11 mouse cellular contexts compared by ENCODE assay signal in genomic region chr10:61357658-61358057, GRCm38 (mm10). TPM values are rescaled to one million over a fixed set of nuclear protein-coding genes. Genes with fewer than 3 reads are reported as not detected.
DNase-seq lines count a peak whose midpoint lies in the region; ATAC-seq and TF ChIP-seq lines count a peak whose summit lies in the region.
"Had no signal": no experiment of that assay in that cellular context is flagged by ENCODE, and none has a peak within 500 bp of the region (broad histone marks: within the 10 kb centered on the region; RNA-seq: fewer than 3 reads in every experiment).

No protein-coding gene starts in this region.

- H3K4me2 ChIP-seq in stomach, postnatal 0 days (replicated peaks; ENCODE audit: low read depth): no peak overlapping the region
- H3K4me2 ChIP-seq in midbrain, embryonic 13.5 days (replicated peaks): no peak overlapping the region

- peak; percentile 46 for DNase-seq in adrenal gland, postnatal 10 days
- no peak for DNase-seq in adrenal gland, postnatal 25 days
- DNase-seq in kidney, postnatal 4 days: peak; percentile 29 to 61
- DNase-seq in kidney, adult 18-20 months: no peak
- DNase-seq in limb, embryonic 10.5 days (ENCODE audit: low spot score): no peak
- DNase-seq in stomach, postnatal 0 days (ENCODE audit: low spot score): no peak
- DNase-seq: spleen, adult 18-20 months had no signal

- H3K27me3 ChIP-seq in limb, embryonic 10.5 days (ENCODE audit: low read depth, poor library complexity, severe bottlenecking): no peaks in the 10 kb centered on the region
- no peaks in the 10 kb centered on the region for H3K27me3 ChIP-seq in stomach, postnatal 0 days (ENCODE audit: control insufficient read depth, insufficient read depth, low read length)
- no peaks in the 10 kb centered on the region for H3K27me3 ChIP-seq in midbrain, embryonic 13.5 days

- peak overlapping the region; percentile 2 for H3K27ac ChIP-seq in limb, embryonic 10.5 days
- H3K27ac ChIP-seq in stomach, postnatal 0 days (replicated peaks): 0 out of 2 replicates have a peak overlapping the region, but pooled peaks have one; percentile 8
- no peak overlapping the region for H3K27ac ChIP-seq in midbrain, embryonic 13.5 days

- peaks cover 35% of the 10 kb centered on the region for H3K36me3 ChIP-seq in limb, embryonic 10.5 days
- no peaks in the 10 kb centered on the region; the same call in 1 of the 2 replicates for H3K36me3 ChIP-seq in stomach, postnatal 0 days (ENCODE audit: control insufficient read depth, insufficient read depth, low read length)
- no peaks in the 10 kb centered on the region for H3K36me3 ChIP-seq in midbrain, embryonic 13.5 days

- H3K4me3 ChIP-seq in limb, embryonic 10.5 days: no peak overlapping the region
- no peak overlapping the region for H3K4me3 ChIP-seq in stomach, postnatal 0 days (ENCODE audit: low read depth, low read length)
- no peak overlapping the region for H3K4me3 ChIP-seq in midbrain, embryonic 13.5 days (replicated peaks)
- H3K4me3 ChIP-seq: megakaryocyte, embryonic 14.5 days had no signal

- peaks cover 21% of the 10 kb centered on the region for H3K4me1 ChIP-seq in limb, embryonic 10.5 days
- no peaks in the 10 kb centered on the region for H3K4me1 ChIP-seq in stomach, postnatal 0 days (replicated peaks; ENCODE audit: control insufficient read depth, insufficient read depth)
- no peaks in the 10 kb centered on the region for H3K4me1 ChIP-seq in midbrain, embryonic 13.5 days (replicated peaks)
- H3K4me1 ChIP-seq: megakaryocyte, embryonic 14.5 days had no signal

- WGBS in limb, embryonic 10.5 days: 73% methylated on average over 8 of the region's 8 CpGs
- 45% methylated on average over 8 of the region's 8 CpGs for WGBS in stomach, postnatal 0 days
- WGBS in midbrain, embryonic 13.5 days: 75% methylated on average over 8 of the region's 8 CpGs

- no peak for TF ChIP-seq EP300 in stomach, postnatal 0 days (optimal IDR thresholded peaks at IDR 0.05)

- no peak overlapping the region for H3K9ac ChIP-seq in stomach, postnatal 0 days (ENCODE audit: low read length)
- no peak overlapping the region for H3K9ac ChIP-seq in midbrain, embryonic 13.5 days (replicated peaks)

- ATAC-seq in stomach, postnatal 0 days (ENCODE audit: low FRiP score, low TSS enrichment): 0 out of 2 replicates have a peak, but pooled peaks have one; percentile 7
- no peak for ATAC-seq in midbrain, embryonic 13.5 days
- ATAC-seq in erythroid progenitor cell, adult 5-6 weeks (replicated peaks; ENCODE audit: low FRiP score, poor library complexity, severe bottlenecking): no peak

- TF ChIP-seq CTCF in stomach, postnatal 0 days (IDR thresholded peaks at IDR 0.05; ENCODE audit: low read depth): peak; percentile 33; the same call in 1 of the 2 replicates

- H3K9me3 ChIP-seq in limb, embryonic 10.5 days (replicated peaks): peaks cover 3% of the 10 kb centered on the region; the same call in 1 of the 2 replicates
- no peaks in the 10 kb centered on the region for H3K9me3 ChIP-seq in stomach, postnatal 0 days (ENCODE audit: control insufficient read depth, low read length)
- H3K9me3 ChIP-seq in midbrain, embryonic 13.5 days: no peaks in the 10 kb centered on the region

RNA-seq across cellular contexts. Expression of gene Pald1, which starts 25.7 kb away (rescaled TPM):
- total RNA-seq in adrenal gland, postnatal 10 days (2021): 10 to 100 TPM; 53.0 to 66.0 TPM
- total RNA-seq in adrenal gland, postnatal 25 days (2021): 21.9 and 24.0 TPM in 2 replicates
- 26.2 and 28.1 TPM in 2 replicates for polyA plus RNA-seq in limb, embryonic 10.5 days (2016; fragmentation: Nextera tagmentation; extraction: Ambion mirVana)
- polyA plus RNA-seq in stomach, postnatal 0 days (2015; fragmentation: Nextera tagmentation; extraction: Ambion mirVana): 5.6 and 5.7 TPM in 2 replicates
- 17.5 and 21.1 TPM in 2 replicates for polyA plus RNA-seq in midbrain, embryonic 13.5 days (2015; fragmentation: Nextera tagmentation; extraction: Ambion mirVana)
- not detected in 2 replicates for total RNA-seq in erythroid progenitor cell, adult 5-6 weeks (2015; ENCODE audit: low replicate concordance)
- total RNA-seq in erythroid progenitor cell, adult 5-6 weeks (2017; ENCODE audit: low replicate concordance): 0.39 TPM in 1 of 2 replicates, not detected in the other
- total RNA-seq: neutrophil, adult 5-6 weeks had no signal

Comparison
In these comparisons a context has a peak if more than half of its experiments do, and no peak if none do; other contexts are left out.
1. DNase-seq: peak in adrenal gland, postnatal 10 days (single experiment) and kidney, postnatal 4 days (2 of 2); none in adrenal gland, postnatal 25 days (single experiment), kidney, adult 18-20 months (single experiment), limb, embryonic 10.5 days (single experiment) and stomach, postnatal 0 days (single experiment).
2. RNA of gene Pald1, which starts 25.7 kb away (total RNA-seq): 53.0 to 66.0 TPM in adrenal gland, postnatal 10 days and 21.9 to 24.0 TPM in adrenal gland, postnatal 25 days; 0.39 TPM in erythroid progenitor cell, adult 5-6 weeks; every median in the first group is over 10 times any median in the second.